Mouse (Mus musculus) MEL (cell line): Measurements from ENCODE around the gene Trim63. TPM values are rescaled to one million over a fixed set of nuclear protein-coding genes. Genes with fewer than 3 reads are reported as not detected.

Source experiments
- DNase-seq: peaks from one replicate; pipeline ENCODE4 v3.0.0; 2011; ENCODE audit warnings: low read depth, low spot score
- H3K27ac ChIP-seq: 2 replicates; pipeline ENCODE4 v1.5.1; 2012; ENCODE audit warnings: low read depth, mild to moderate bottlenecking, control low read depth, low read length, moderate library complexity; ENCODE audit not compliant: control insufficient read depth
- H3K27me3 ChIP-seq, 2 experiments: fragments of 150-350 bp in 1 of 2; sonication (generic) in 1 of 2; 2 replicates each; pipeline ENCODE4 v1.6.1; 2012; ENCODE audit warnings: low read length in 2 of 2, mild to moderate bottlenecking in 2 of 2, improper control_type of control experiment in 1 of 2, moderate library complexity in 1 of 2; ENCODE audit not compliant: insufficient read depth in 2 of 2, control insufficient read depth in 1 of 2
- H3K36me3 ChIP-seq, 2 experiments: 2 replicates each; pipeline ENCODE4 v1.6.1; 2012 to 2014; ENCODE audit warnings: low read length in 2 of 2, improper control_type of control experiment in 1 of 2, inconsistent platforms in 1 of 2, mild to moderate bottlenecking in 1 of 2; ENCODE audit not compliant: insufficient read depth in 2 of 2, control insufficient read depth in 1 of 2
- H3K4me1 ChIP-seq, 2 experiments: fragments of 150-350 bp in 1 of 2; sonication (generic) in 1 of 2; 2 replicates each; pipeline ENCODE4 v1.6.1; 2012; ENCODE audit warnings: low read length in 2 of 2, improper control_type of control experiment in 1 of 2, mild to moderate bottlenecking in 1 of 2; ENCODE audit not compliant: insufficient read depth in 2 of 2, control insufficient read depth in 1 of 2
- H3K4me3 ChIP-seq, 2 experiments: fragments of 150-350 bp in 1 of 2; sonication (generic) in 1 of 2; 2 replicates each; pipeline ENCODE4 v1.5.1; 2012; ENCODE audit warnings: low read depth in 2 of 2, low read length in 2 of 2, mild to moderate bottlenecking in 2 of 2, moderate library complexity in 2 of 2, control low read depth in 1 of 2, improper control_type of control experiment in 1 of 2; ENCODE audit not compliant: control insufficient read depth in 1 of 2, insufficient read depth in 1 of 2
- H3K79me2 ChIP-seq: 2 replicates; pipeline ENCODE4 v1.6.1; 2012; ENCODE audit warnings: mild to moderate bottlenecking, low read length, moderate library complexity; ENCODE audit not compliant: control insufficient read depth, poor library complexity, insufficient read depth
- H3K9ac ChIP-seq: 2 replicates; pipeline ENCODE4 v1.6.1; 2012; ENCODE audit warnings: low read depth, mild to moderate bottlenecking, control low read depth, low read length, moderate library complexity; ENCODE audit not compliant: control insufficient read depth, poor library complexity, severe bottlenecking
- H3K9me3 ChIP-seq: fragments of 150-350 bp; sonication (generic); replicated peaks from 2 replicates; pipeline ENCODE4 v1.6.1; 2012; ENCODE audit warnings: mild to moderate bottlenecking, low read length, improper control_type of control experiment, moderate library complexity; ENCODE audit not compliant: insufficient read depth
- CHD1 ChIP-seq: IDR thresholded peaks from 2 replicates; pipeline ENCODE4 v1.6.1; 2012; ENCODE audit warnings: low read depth, mild to moderate bottlenecking, inconsistent platforms, low read length, improper control_type of control experiment
- CTCF ChIP-seq, 3 experiments: IDR thresholded peaks in 2 of 3; conservative IDR thresholded peaks in 1 of 3; 2 replicates each; pipeline ENCODE4 v1.5.1; 2011 to 2012; ENCODE audit warnings: low read length in 3 of 3, low read depth in 2 of 3, mild to moderate bottlenecking in 2 of 3, improper control_type of control experiment in 1 of 3, inconsistent platforms in 1 of 3, mixed read lengths in 1 of 3, moderate library complexity in 1 of 3; ENCODE audit not compliant: control insufficient read depth in 1 of 3, insufficient read depth in 1 of 3, poor library complexity in 1 of 3, severe bottlenecking in 1 of 3
- EP300 ChIP-seq, 2 experiments: IDR thresholded peaks; 2 replicates each; pipeline ENCODE4 v1.6.1; 2011; ENCODE audit warnings: improper control_type of control experiment in 2 of 2, low read length in 2 of 2, low read depth in 1 of 2, mild to moderate bottlenecking in 1 of 2
- GATA1 ChIP-seq: IDR thresholded peaks from 2 replicates; pipeline ENCODE4 v1.6.1; 2011; ENCODE audit warnings: low read depth, low read length, improper control_type of control experiment
- JUND ChIP-seq: IDR thresholded peaks from 2 replicates; pipeline ENCODE4 v1.6.1; 2011; ENCODE audit warnings: low read depth, mild to moderate bottlenecking, improper control_type of control experiment, low read length
- KAT2A ChIP-seq: conservative IDR thresholded peaks from 2 replicates; pipeline ENCODE4 v1.6.1; 2012; ENCODE audit warnings: low read depth, low read length, improper control_type of control experiment, inconsistent platforms
- MAX ChIP-seq: IDR thresholded peaks from 2 replicates; pipeline ENCODE4 v1.6.1; 2011; ENCODE audit warnings: low read length, improper control_type of control experiment
- NELFE ChIP-seq: IDR thresholded peaks from 2 replicates; pipeline ENCODE4 v1.6.1; 2011; ENCODE audit warnings: low read depth, low read length, improper control_type of control experiment
- NRF1 ChIP-seq: IDR thresholded peaks from 2 replicates; pipeline ENCODE4 v1.6.1; 2014; ENCODE audit warnings: low read depth, mild to moderate bottlenecking, inconsistent platforms, low read length, improper control_type of control experiment, moderate library complexity; ENCODE audit not compliant: poor library complexity, insufficient read depth, severe bottlenecking
- POLR2A ChIP-seq, 2 experiments: IDR thresholded peaks; 2 replicates each; pipeline ENCODE4 v1.6.1; 2011 to 2012; ENCODE audit warnings: low read length in 2 of 2, mild to moderate bottlenecking in 2 of 2, control low read depth in 1 of 2, improper control_type of control experiment in 1 of 2, low read depth in 1 of 2, moderate library complexity in 1 of 2; ENCODE audit not compliant: control insufficient read depth in 1 of 2, insufficient read depth in 1 of 2, poor library complexity in 1 of 2
- POLR2AphosphoS5 ChIP-seq: IDR thresholded peaks from 2 replicates; pipeline ENCODE4 v1.6.1; 2012; ENCODE audit warnings: low read depth, borderline replicate concordance, mild to moderate bottlenecking, inconsistent platforms, low read length, moderate library complexity, mixed read lengths
- RAD21 ChIP-seq: IDR thresholded peaks from 2 replicates; pipeline ENCODE4 v1.6.1; 2011; ENCODE audit warnings: mild to moderate bottlenecking, low read depth, low read length, improper control_type of control experiment
- TAL1 ChIP-seq: IDR thresholded peaks from 2 replicates; pipeline ENCODE4 v1.6.1; 2012; ENCODE audit warnings: mild to moderate bottlenecking, inconsistent platforms, low read length, moderate library complexity, mixed read lengths
- TBP ChIP-seq: IDR thresholded peaks from 2 replicates; pipeline ENCODE4 v1.8.0; 2011; ENCODE audit warnings: low read depth, low read length, improper control_type of control experiment
- TCF12 ChIP-seq: IDR thresholded peaks from 2 replicates; pipeline ENCODE4 v1.6.1; 2014; ENCODE audit warnings: low read depth, mild to moderate bottlenecking, inconsistent platforms, low read length, improper control_type of control experiment, moderate library complexity
- UBTF ChIP-seq: IDR thresholded peaks from 2 replicates; pipeline ENCODE4 v1.6.1; 2012; ENCODE audit warnings: low read depth, mild to moderate bottlenecking, inconsistent platforms, low read length, improper control_type of control experiment, moderate library complexity, borderline replicate concordance; ENCODE audit not compliant: insufficient read depth
- USF1 ChIP-seq: IDR thresholded peaks from 2 replicates; pipeline ENCODE4 v1.6.1; 2014; ENCODE audit warnings: low read depth, mild to moderate bottlenecking, inconsistent platforms, low read length, improper control_type of control experiment, moderate library complexity
- USF2 ChIP-seq, 2 experiments: IDR thresholded peaks; 2 replicates each; pipeline ENCODE4 v1.6.1; 2011 to 2012; ENCODE audit warnings: improper control_type of control experiment in 2 of 2, low read length in 2 of 2, borderline replicate concordance in 1 of 2, inconsistent platforms in 1 of 2, low read depth in 1 of 2, mild to moderate bottlenecking in 1 of 2; ENCODE audit not compliant: insufficient read depth in 1 of 2
- ZKSCAN1 ChIP-seq: IDR thresholded peaks from 2 replicates; pipeline ENCODE4 v1.6.1; 2012; ENCODE audit warnings: low read depth, mild to moderate bottlenecking, inconsistent platforms, low read length, improper control_type of control experiment, moderate library complexity
- polyA plus RNA-seq, 2 experiments: library from polyadenylated mRNA; stranded (reverse) in 1 of 2; unstranded in 1 of 2; fragments of >175 nt in 1 of 2; fragments of >200 nt in 1 of 2; gene quantifications; 2 replicates each; pipeline versions ENCODE4 v1.2.1 to v1.2.4; 2012; ENCODE audit warnings: low replicate concordance in 2 of 2, low read depth in 1 of 2; ENCODE audit not compliant: insufficient read length in 2 of 2, insufficient read depth in 1 of 2, missing spikeins in 1 of 2
- total RNA-seq: library from RNA; depleted of rRNA; stranded (reverse); fragments of 300-350 nt; gene quantifications from 2 replicates; pipeline ENCODE4 v1.2.3, GENCODE M21; 2012

Trim63 gene
- total and polyA plus RNA-seq, 3 experiments, result not detected

DNA sequence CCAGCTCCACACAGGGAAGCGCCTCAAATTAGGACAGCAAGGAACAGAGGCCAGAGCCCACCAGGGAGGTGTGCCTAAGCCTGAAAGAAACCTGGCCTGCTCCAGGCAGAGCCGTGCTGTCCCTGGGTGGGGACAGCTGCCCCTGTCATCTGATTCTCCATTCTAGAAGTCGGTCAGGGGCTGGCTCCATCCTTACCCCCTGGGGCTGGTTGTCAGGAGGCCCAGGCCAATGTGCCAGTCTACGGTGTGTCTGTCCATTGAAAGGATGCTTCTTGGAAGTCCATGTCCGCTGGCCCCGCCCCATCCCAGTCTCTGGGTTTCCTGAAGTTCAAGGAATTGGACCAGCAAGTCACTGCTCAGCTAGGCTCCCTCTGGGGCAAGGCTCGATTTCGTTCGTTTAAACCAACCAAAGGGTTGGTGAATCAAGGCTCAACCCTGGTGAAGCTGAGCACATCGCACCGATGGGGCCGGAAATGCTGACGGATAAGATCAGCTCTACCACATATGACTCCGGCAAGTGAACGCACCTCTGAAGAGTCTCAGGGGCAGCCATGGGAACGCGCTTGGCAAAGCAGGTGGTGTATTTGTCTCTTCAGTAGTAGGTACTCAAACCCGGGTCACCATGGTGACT lies 21.7 kb upstream of the Trim63 start:
- Histone ChIP-seq H3K27ac (no peak overlapping the region), H3K9ac (no peak overlapping the region), H3K27me3 (no peaks in the 10 kb centered on the region), H3K4me1 (peaks cover 0 to 7% of the 10 kb centered on the region in 2 experiments; a peak in 2 of 4 replicates), H3K9me3 (no peaks in the 10 kb centered on the region), H3K79me2 (no peaks in the 10 kb centered on the region), H3K36me3 (peaks cover 0 to 7% of the 10 kb centered on the region in 2 experiments; a peak in 2 of 4 replicates), H3K4me3 (no peak overlapping the region)
- TF ChIP-seq POLR2A (IDR thresholded peaks at IDR 0.05; ENCODE audit: control insufficient read depth in 1 of 2, insufficient read depth in 1 of 2, low read depth in 1 of 2, low read length in 2 of 2, poor library complexity in 1 of 2), result no peak
- TF ChIP-seq POLR2AphosphoS5, result no peak
- no peak for TF ChIP-seq JUND
- no peak for TF ChIP-seq USF2 (IDR thresholded peaks at IDR 0.05; ENCODE audit: borderline replicate concordance in 1 of 2, insufficient read depth in 1 of 2, low read depth in 1 of 2, low read length in 2 of 2)
- DNase-seq, result no peak

DNA sequence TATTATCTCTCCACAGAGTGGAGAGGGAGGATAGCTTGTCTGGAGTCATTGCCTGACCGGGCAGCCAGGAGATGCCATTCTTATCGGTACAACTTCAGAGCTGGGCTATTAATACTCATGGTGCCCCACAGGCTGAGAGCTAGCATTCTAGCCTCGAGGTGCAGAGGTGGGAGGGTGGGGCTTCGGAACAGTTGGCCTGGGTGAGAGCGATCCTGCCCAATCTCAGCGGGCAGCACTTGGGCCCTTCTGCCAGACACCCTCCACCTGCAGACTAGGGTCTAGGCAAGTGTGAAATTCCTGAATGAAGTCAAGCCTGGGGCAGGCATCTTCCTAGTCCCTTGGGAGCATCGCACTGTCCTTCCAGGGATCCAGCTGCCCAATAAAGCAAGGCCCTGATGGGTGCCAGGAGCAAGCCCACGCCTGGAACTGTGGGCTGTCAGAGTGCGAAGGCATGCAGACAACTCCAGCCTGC lies 21.2 kb upstream of the Trim63 start:
- H3K4me3 ChIP-seq, result no peak overlapping the region
- DNase-seq, result no peak
- TF ChIP-seq GATA1, result no peak
- TF ChIP-seq CTCF (IDR thresholded peaks at IDR 0.05 in 2 of 3, conservative IDR thresholded peaks at IDR 0.05 in 1 of 3; ENCODE audit: control insufficient read depth in 1 of 3, insufficient read depth in 1 of 3, low read depth in 2 of 3, low read length in 3 of 3, poor library complexity in 1 of 3, severe bottlenecking in 1 of 3), result no peak
- TF ChIP-seq CHD1, result no peak
- no peak for TF ChIP-seq USF2 (IDR thresholded peaks at IDR 0.05; ENCODE audit: borderline replicate concordance in 1 of 2, insufficient read depth in 1 of 2, low read depth in 1 of 2, low read length in 2 of 2)
- no peak for TF ChIP-seq POLR2AphosphoS5
- TF ChIP-seq NRF1, result no peak
- TF ChIP-seq USF1, result no peak
- TF ChIP-seq TCF12, result no peak
- no peak for TF ChIP-seq UBTF
- no peak for TF ChIP-seq TAL1
- no peak for TF ChIP-seq ZKSCAN1
- TF ChIP-seq KAT2A, result no peak
- no peak for TF ChIP-seq MAX
- TF ChIP-seq NELFE, result no peak
- TF ChIP-seq TBP, result no peak
- TF ChIP-seq RAD21, result no peak
- no peak for TF ChIP-seq EP300 (IDR thresholded peaks at IDR 0.05; ENCODE audit: low read depth in 1 of 2, low read length in 2 of 2)
- H3K27ac ChIP-seq, result no peak overlapping the region
- H3K27me3 ChIP-seq, result no peaks in the 10 kb centered on the region
- H3K79me2 ChIP-seq, result no peaks in the 10 kb centered on the region
- no peak overlapping the region for H3K9ac ChIP-seq
- H3K9me3 ChIP-seq, result no peaks in the 10 kb centered on the region
- peaks cover 0 to 1% of the 10 kb centered on the region in 2 experiments; a peak in 1 of 4 replicates for H3K36me3 ChIP-seq
- peaks cover 0 to 2% of the 10 kb centered on the region in 2 experiments; a peak in 2 of 4 replicates for H3K4me1 ChIP-seq
